Mouse (Mus musculus) embryo, embryonic 10.5 days (tissue): Measurements from ENCODE around the gene Plekhg4.

ENCODE experiments used
- DNase-seq: peaks from one replicate; pipeline ENCODE4 v3.0.0-alpha.2; 2015; ENCODE audit warnings: low spot score

Plekhg4 gene

GRCm38 (mm10) chr8:105373032-105373431, at the start of gene Plekhg4:
TSS of gene Plekhg4 (plus strand) at chr8:105373274.
- DNase-seq, result no peak

- peak; percentile 61 for DNase-seq
These were observed 47.4 kb upstream of the Plekhg4 start for GRCm38 (mm10) chr8:105325641-105326093.

DNA sequence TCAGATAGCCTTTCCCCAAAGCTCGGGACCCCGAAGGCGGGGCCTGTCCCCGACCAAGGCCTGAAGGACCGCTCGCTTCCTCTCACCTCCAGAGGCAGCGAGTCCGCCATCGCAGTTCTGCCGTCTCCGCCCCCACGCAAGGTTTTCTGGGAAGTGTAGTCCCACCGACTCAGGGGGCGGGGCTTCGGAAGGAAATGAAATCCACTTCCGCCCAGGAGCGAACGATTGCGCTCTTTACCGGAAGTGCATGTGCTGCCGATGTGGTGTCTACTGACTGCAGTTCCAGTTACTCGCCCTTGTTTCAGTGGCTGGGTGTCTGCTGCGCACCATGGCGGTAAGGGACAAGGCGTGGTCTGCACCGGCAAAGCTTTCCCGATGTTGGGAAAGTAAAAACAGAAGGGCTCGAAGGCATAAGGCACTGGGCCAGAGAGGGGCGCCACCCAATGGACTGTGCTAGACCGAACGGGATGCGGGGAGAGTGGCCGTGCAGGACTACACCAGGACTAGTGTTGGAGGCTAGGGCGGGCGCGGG, 46.9 kb upstream of the Plekhg4 start, which contains the start of the genes Lrrc29 and Tmem208:
TSS of gene Lrrc29 (minus strand) at position 138 of the 532 bp plus-strand sequence.
TSS of gene Tmem208 (plus strand) at position 214 of the 532 bp plus-strand sequence.
- DNase-seq, result peak; percentile 98

DNA sequence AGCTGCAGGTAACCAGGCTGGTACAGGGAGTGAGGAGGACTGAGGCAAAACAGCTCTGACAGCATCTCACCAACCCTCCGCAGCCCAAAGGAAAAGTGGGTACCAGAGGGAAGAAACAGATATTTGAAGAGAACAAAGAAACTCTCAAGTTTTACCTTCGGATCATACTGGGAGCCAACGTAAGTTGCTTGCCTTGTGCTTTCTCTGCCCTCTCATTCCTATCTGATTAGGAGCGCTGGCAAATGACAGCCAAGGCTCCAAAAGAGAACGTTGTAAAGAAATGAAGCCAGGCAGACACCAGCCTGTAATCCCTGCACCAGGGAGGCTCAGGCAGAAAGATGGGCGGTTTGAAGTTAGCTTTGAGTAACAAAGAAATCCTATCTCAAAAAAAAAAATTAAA, 46.1 kb upstream of the Plekhg4 start:
- no peak for DNase-seq

DNA sequence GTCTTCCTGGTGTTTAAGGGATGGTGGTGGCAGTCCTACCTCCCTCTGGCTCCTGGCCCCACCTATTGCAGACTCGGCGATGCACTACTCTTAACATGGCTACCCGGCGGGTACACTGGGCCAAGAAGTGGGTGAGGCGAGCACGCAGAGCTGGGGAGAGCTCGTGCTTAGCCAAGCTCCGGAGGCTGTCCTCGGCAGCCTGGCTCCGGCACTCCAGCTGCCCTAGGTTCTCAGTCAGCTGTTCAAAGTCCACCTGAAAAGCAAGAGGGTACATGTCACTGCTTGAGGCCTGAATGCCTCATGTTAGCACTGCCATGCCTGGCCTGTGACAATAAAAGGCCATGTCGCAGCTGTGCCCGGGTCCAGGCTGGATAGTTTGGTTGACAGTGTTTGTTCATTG, 42.7 kb upstream of the Plekhg4 start:
- DNase-seq, result no peak

DNA sequence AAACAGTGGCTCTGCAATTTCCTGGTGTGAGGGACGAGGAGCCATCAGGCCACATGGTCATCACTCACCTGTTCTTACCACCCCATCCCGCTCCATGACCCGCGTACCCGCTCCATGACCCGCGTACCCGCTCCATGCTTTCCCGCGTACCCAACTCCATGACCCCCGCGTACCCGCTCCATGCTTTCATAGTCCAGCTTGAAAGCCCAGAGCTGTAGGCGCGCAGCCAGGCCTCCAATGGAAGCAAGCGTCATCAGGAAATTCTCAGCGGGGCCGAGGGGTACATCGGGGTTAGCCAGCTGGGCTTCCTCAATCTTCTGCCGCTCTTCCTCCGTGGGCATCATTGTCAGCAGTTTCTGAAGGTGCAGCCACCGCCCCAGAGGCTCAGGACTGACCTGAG, 41.6 kb upstream of the Plekhg4 start:
- no peak for DNase-seq

DNA sequence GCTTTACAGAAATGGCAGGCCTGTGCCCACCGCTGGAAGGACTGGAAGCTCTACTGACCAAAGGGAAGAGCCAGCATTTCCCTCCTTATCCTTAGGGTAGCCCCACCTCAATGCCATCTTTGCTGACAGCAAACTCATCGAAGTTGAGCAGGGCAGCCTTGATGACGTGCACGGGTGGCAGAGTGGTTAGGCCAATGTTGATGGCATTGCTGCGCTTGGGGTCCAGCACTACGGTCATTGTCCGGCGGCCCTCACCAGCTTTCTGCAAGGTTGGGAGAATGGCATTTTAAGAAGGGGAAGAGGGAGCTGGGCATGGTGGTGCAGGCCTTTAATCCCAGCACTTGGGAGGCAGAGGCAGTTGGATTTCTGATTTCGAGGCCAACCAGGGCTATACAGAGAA, 41.1 kb upstream of the Plekhg4 start:
- DNase-seq, result no peak

DNA sequence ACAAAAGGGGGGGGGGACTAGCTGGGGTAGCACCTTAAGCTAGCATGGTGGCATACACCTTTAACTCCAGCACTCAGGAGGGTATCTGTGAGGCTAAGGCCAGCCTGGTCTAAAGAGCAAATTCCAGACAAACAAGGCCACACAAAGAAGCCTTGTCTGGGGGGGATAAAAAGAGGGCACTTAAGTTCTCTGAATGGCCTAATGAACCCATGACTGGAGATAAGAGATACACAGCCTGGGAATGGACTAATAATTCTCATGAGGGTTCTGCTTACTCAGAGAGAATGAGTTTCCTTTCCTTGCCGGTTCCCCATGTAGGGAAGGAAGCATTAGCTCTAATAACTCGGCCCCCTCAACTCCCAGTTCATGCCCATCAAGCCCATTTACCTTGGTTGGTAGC, 40.6 kb upstream of the Plekhg4 start:
- DNase-seq, result no peak

- no peak for DNase-seq
These were observed 36.5 kb upstream of the Plekhg4 start for GRCm38 (mm10) chr8:105336373-105337130.

GRCm38 (mm10) chr8:105338992-105339391, 34.1 kb upstream of the Plekhg4 start:
- no peak for DNase-seq

DNA sequence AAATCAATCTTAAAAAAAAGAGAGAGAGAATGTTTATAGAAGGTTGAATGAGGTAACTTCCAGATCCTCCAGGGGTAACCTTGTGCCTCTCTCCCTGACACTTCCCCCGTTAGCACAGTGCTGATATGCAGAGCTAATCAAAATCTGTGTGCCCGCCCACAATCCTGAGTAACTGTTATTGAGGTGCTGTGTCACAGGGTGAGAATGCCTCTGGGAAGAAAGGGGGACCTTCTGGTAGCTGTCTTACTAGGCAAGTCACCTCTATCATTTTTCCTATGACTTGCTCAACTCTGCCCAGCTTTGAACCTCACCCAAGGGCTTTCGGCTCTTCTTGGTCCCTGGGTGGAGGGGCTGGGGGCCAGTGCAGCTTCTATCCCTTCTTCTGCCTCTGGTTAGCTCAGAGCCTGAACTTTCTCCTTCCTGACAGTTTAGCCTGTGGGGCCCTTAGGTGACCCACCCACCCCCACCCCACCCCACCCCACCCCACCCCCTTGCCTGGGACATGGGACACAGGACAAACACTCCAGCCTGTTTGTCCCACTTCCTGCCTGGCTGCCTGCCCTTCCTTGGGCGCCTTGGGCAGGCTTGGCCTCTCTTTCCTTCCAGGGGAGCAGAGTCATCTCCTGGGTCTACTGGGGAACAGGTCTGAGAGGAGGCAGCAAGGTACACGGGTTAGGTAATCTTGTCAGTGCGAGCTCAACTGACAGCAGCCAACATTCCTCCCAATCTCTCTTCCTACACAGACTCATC, 33.0 kb upstream of the Plekhg4 start:
- DNase-seq, result no peak

DNA sequence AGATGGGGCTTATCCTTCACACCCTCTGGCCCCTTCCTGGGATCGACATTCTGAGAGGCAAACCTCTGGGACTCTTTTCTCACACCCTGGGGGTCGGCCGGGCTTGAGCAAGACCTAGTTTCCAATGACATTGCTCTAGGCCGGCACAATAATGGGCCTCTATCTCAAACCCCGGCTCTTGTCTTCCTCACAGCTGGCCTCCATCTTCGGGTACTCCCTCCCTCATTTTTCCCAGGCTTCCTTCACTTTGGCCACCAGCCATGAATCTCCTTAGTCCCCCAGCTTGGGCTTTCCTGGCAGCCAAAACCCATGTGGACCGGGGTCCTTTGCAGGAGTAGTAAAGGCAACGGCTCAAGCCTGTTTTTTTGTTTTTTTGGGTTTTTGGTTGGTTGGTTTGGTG, 31.7 kb upstream of the Plekhg4 start:
- no peak for DNase-seq

- DNase-seq, result no peak
These were observed 30.3 kb upstream of the Plekhg4 start for GRCm38 (mm10) chr8:105342768-105343167.

DNA sequence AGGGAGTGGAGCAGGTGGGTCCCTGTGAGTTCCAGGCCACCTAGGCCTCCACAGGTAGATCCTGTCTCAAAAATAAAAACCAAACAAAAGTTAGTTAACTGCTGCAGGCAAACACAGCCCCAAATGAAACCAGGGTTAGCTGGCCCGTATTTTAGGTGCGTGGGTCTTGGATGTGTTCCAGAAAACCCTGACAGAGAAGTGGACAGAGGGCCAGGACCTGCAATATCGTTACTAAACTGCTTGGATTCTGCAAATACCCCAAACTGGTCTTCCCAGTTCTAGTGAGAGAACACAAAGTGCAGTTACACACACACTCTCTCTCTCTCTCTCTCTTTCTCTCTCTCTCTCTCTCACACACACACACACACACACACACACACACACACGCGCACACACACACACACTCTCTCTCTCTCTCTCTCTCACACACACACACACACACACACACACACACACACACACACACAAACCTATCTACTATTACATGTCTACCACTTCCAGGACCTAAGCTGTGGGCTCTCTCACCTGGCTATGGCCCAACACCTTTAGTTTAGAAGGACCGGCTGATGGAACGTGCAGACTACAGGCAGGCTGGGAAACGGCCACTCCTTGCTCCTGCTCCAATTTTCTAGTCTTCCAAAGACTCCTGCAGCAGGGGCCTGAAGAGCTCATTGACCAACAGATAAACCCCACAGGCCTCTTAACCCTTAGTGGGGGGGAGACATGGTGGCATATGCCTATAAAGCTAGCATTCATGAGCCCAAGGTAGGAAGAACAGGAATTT, 29.1 kb upstream of the Plekhg4 start:
- no peak for DNase-seq

GRCm38 (mm10) chr8:105345061-105345975, 27.8 kb upstream of the Plekhg4 start:
- no peak for DNase-seq

- DNase-seq, result peak; percentile 71
These were observed 26.3 kb upstream of the Plekhg4 start for GRCm38 (mm10) chr8:105346611-105347427.

- peak; percentile 99 for DNase-seq
These were observed 25.4 kb upstream of the Plekhg4 start, which contains the start of gene Fhod1 for GRCm38 (mm10) chr8:105347428-105348221. TSS of gene Fhod1 (minus strand) at chr8:105347953.

GRCm38 (mm10) chr8:105348450-105349095, 24.5 kb upstream of the Plekhg4 start, which contains the start of gene Slc9a5:
TSS of gene Slc9a5 (plus strand) at chr8:105348843.
- peak; percentile 89 for DNase-seq
